Mouse (Mus musculus) kidney, adult 2 months (tissue): ENCODE measurements around the gene Cox7a2l. TPM values are rescaled to one million over a fixed set of nuclear protein-coding genes. Genes with fewer than 3 reads are reported as not detected.

ENCODE experiments used
- DNase-seq: peaks from one replicate; pipeline ENCODE4 v3.0.0; 2021
- H3K27ac ChIP-seq: fragments of 200-500 bp; 2 replicates; pipeline ENCODE4 v1.5.1; 2012; ENCODE audit warnings: low read depth, low read length, control low read depth, inconsistent platforms; ENCODE audit not compliant: insufficient read depth
- H3K27me3 ChIP-seq: fragments of 200-500 bp; replicated peaks from 2 replicates; pipeline ENCODE4 v1.6.1; 2012; ENCODE audit warnings: mild to moderate bottlenecking, moderate library complexity, low read length, inconsistent platforms; ENCODE audit not compliant: control insufficient read depth, insufficient read depth
- H3K36me3 ChIP-seq: fragments of 200-500 bp; 2 replicates; pipeline ENCODE4 v1.6.1; 2012; ENCODE audit warnings: mild to moderate bottlenecking, moderate library complexity, low read length, inconsistent platforms; ENCODE audit not compliant: control insufficient read depth, insufficient read depth
- H3K4me1 ChIP-seq: fragments of 200-500 bp; 2 replicates; pipeline ENCODE4 v1.6.1; 2011; ENCODE audit warnings: low read length; ENCODE audit not compliant: control insufficient read depth, insufficient read depth
- H3K4me3 ChIP-seq: fragments of 200-500 bp; 2 replicates; pipeline ENCODE4 v1.5.1; 2011; ENCODE audit warnings: mild to moderate bottlenecking, low read depth, low read length, control low read depth; ENCODE audit not compliant: insufficient read depth
- CTCF ChIP-seq: fragments of 200-500 bp; conservative IDR thresholded peaks from 2 replicates; pipeline ENCODE4 v1.5.1; 2011; ENCODE audit warnings: low read depth, mild to moderate bottlenecking, control low read depth, low read length, moderate library complexity, mixed read lengths; ENCODE audit not compliant: insufficient read depth, insufficient read length
- POLR2A ChIP-seq: fragments of 200-500 bp; IDR thresholded peaks from one replicate; pipeline ENCODE4 v1.6.1; 2011; ENCODE audit warnings: low read depth, low read length, control low read depth
- WGBS: fragments of 180-500 bp; shearing (Covaris S2); methylation state at CpG from one replicate; pipeline ENCODE4 v1.1.7; 2018; 5-methylcytosine and 5-hydroxymethylcytosine counted together
- polyA plus RNA-seq: library from polyadenylated mRNA; depleted of rRNA; stranded (reverse); fragments of >200 nt; gene quantifications from 2 replicates; pipeline ENCODE4 v1.2.3, GENCODE M21; 2012

Gene Cox7a2l
- polyA plus RNA-seq, 1 experiment, result 201 TPM

- Histone ChIP-seq H3K27me3 (no peaks in the 10 kb centered on the region), H3K4me1 (peaks cover 16% of the 10 kb centered on the region), H3K4me3 (no peak overlapping the region), H3K27ac (peak overlapping the region; percentile 10; the same call in 1 of the 2 replicates), H3K36me3 (no peaks in the 10 kb centered on the region)
- no peak for TF ChIP-seq POLR2A
- no peak for TF ChIP-seq CTCF
- no peak for DNase-seq
- WGBS, result 44% methylated on average over 5 of the region's 5 CpGs
Measured at GRCm38 (mm10) chr17:83526091-83526561, 9.0 kb upstream of the Cox7a2l start.

GRCm38 (mm10) chr17:83525596-83525995, 8.5 kb upstream of the Cox7a2l start:
- Histone ChIP-seq H3K27ac (peak overlapping the region; percentile 40; the same call in 1 of the 2 replicates), H3K36me3 (no peaks in the 10 kb centered on the region), H3K4me1 (peaks cover 16% of the 10 kb centered on the region), H3K4me3 (no peak overlapping the region), H3K27me3 (no peaks in the 10 kb centered on the region)
- TF ChIP-seq CTCF (no peak), POLR2A (no peak)
- no peak for DNase-seq
- WGBS, result 12% methylated on average over 8 of the region's 8 CpGs

- no peak overlapping the region for H3K27ac ChIP-seq
- no peak overlapping the region for H3K4me3 ChIP-seq
- TF ChIP-seq CTCF, result no peak
- TF ChIP-seq POLR2A, result no peak
- peaks cover 16% of the 10 kb centered on the region for H3K4me1 ChIP-seq
- WGBS, result 72% methylated on average over 7 of the region's 7 CpGs
- no peak for DNase-seq
- H3K27me3 ChIP-seq, result no peaks in the 10 kb centered on the region
- no peaks in the 10 kb centered on the region for H3K36me3 ChIP-seq
Measured at GRCm38 (mm10) chr17:83524753-83525152, 7.6 kb upstream of the Cox7a2l start.

- TF ChIP-seq POLR2A (no peak), CTCF (no peak)
- peak overlapping the region; percentile 49 for H3K27ac ChIP-seq
Measured at GRCm38 (mm10) chr17:83522590-83523379, 5.7 kb upstream of the Cox7a2l start.

DNA sequence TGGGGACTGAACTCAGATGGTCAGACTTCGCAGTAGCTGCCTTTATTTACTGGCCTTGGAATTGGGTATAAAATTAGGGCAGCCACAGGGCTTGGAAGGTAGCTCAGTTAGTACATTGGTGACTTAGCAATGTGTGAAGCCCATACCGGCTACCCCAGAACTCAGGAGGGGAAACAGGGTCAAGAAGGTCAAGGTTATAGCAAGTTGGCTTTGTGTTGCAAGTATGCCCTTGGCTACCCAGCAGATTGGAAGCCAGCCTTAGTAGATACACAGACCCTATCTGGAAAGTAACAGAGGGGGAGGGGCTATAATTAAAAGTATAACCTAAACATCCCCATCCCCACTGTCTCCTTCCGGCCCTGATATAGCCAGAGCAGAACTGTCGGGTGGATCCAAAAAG, 4.8 kb upstream of the Cox7a2l start:
- no peaks in the 10 kb centered on the region for H3K27me3 ChIP-seq
- H3K27ac ChIP-seq, result no peak overlapping the region
- peaks cover 10% of the 10 kb centered on the region for H3K4me1 ChIP-seq
- H3K4me3 ChIP-seq, result no peak overlapping the region
- no peak for TF ChIP-seq CTCF
- no peak for TF ChIP-seq POLR2A
- no peak for DNase-seq
- H3K36me3 ChIP-seq, result no peaks in the 10 kb centered on the region
- WGBS, result 85% methylated on average over 4 of the region's 4 CpGs

More at GRCm38 (mm10) chr17:83522590-83523379, 5.7 kb upstream of the Cox7a2l start:
- Histone ChIP-seq H3K4me3 (no peak overlapping the region), H3K4me1 (peaks cover 13% of the 10 kb centered on the region), H3K27me3 (no peaks in the 10 kb centered on the region), H3K36me3 (no peaks in the 10 kb centered on the region)
- 35% methylated on average over 7 of the region's 7 CpGs for WGBS
- DNase-seq, result peak; percentile 72

DNA sequence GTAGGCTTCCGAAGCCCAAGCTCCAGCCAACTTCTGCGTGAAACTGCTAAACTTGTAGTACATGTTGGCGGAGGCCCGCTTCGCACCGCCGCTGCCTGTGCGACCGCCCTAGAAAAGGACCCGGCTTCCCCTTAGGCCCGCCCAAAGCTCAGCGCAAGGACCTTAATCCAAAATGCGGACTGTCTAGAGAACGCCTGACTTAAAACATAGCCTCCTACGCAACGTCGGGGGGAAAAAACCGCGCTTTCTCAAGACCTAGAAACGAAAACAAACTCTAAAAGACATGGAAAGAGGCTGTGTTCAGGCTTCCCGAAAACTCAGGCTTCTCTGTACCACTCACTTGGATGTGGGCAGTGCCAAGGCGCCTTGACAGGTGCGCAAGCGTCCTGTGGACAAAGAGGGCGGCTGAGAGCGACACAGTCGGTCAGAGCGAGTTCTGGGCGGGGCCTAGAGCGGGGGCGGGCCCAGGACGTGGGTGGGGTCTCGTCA, 2.9 kb downstream of the Cox7a2l start:
- no peaks in the 10 kb centered on the region for H3K36me3 ChIP-seq
- H3K4me1 ChIP-seq, result peaks cover 7% of the 10 kb centered on the region; the same call in 1 of the 2 replicates
- under 1% methylated on average over 33 of the region's 33 CpGs for WGBS
- peak overlapping the region; percentile 99 for H3K4me3 ChIP-seq
- peak; percentile 94 for DNase-seq
- no peaks in the 10 kb centered on the region for H3K27me3 ChIP-seq
- TF ChIP-seq CTCF (no peak), POLR2A (peak; percentile 74)
- peak overlapping the region; percentile 96 for H3K27ac ChIP-seq

GRCm38 (mm10) chr17:83513655-83514212, 3.4 kb downstream of the Cox7a2l start:
- WGBS, result 1% methylated on average over 24 of the region's 24 CpGs
- Histone ChIP-seq H3K36me3 (no peaks in the 10 kb centered on the region), H3K27me3 (no peaks in the 10 kb centered on the region), H3K4me3 (peak overlapping the region; percentile 99), H3K27ac (peak overlapping the region; percentile 96), H3K4me1 (peaks cover 7% of the 10 kb centered on the region; the same call in 1 of the 2 replicates)
- no peak for DNase-seq
- no peak for TF ChIP-seq POLR2A
- TF ChIP-seq CTCF, result no peak
